Mouse (Mus musculus): ENCODE measurements at regions not wholly inside any gene's neighbourhood (a gene's known extent, or its start where the extent isn't known, plus 50 kb on each side); places are given as distances from the start of the nearest gene placed in this dataset.
"Not testable (repeated sequence)": the region's sequence is repeated elsewhere in the genome, so short reads cannot be mapped to it uniquely, and the experiment has no call there.

DNA sequence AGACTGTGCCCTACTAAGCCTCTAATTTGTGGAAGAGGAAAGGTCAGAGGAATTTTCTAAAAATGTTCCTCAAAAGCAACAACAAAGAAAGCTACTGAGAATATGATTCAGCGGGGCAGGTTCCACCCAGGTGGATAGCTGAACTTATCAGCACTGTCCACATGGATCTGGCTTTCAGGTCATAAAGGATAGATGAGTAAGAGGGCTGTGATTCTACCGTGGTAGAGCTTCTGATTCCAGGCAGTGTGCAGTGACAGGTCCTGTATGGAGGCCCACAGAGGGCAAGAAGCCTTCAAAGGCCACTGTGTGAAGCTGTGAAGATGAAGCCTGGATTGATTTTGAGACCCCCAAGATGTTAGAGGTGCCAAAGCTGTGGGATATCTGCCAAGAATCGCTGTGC, 51.8 kb downstream of the Teddm3 start:
- not testable (repeated sequence) for ATAC-seq (ENCODE audit: low FRiP score); H3K4me2 ChIP-seq (replicated peaks); DNase-seq (ENCODE audit: low spot score); H3K27ac ChIP-seq; H3K4me1 ChIP-seq (replicated peaks; ENCODE audit: control insufficient read depth, insufficient read depth, low read length); H3K9me3 ChIP-seq (ENCODE audit: control insufficient read depth, low read length); H3K9ac ChIP-seq; H3K27me3 ChIP-seq (ENCODE audit: control insufficient read depth, insufficient read depth, low read length); H3K4me3 ChIP-seq (replicated peaks; ENCODE audit: low read length); H3K36me3 ChIP-seq (replicated peaks; ENCODE audit: control insufficient read depth, insufficient read depth)
- WGBS, result 88% methylated on average over 3 of the region's 3 CpGs

DNA sequence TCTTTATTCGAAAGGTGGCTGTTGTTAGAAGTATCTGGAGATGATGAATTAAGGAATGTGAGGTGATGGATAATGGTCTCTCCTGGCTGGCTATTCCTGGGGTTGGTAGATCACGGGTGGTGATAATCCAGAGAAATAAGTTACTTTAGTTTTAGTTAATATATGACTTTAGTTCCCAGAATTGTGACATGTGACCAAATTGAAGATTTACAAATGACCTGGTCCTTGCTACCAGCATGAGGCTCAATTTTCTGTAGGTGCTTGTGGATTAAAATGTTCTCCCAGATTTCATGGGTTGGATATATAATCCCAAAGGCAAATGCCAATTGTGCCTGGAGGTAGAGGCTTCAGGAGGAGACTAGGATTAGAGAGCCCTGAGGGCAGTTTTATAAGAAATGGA, 53.7 kb downstream of the Teddm3 start:
- H3K4me2 ChIP-seq (replicated peaks); DNase-seq (ENCODE audit: low spot score); H3K9ac ChIP-seq; H3K9me3 ChIP-seq (ENCODE audit: control insufficient read depth, low read length); ATAC-seq (ENCODE audit: low FRiP score); H3K27me3 ChIP-seq (ENCODE audit: control insufficient read depth, insufficient read depth, low read length); H3K4me3 ChIP-seq (replicated peaks; ENCODE audit: low read length); H3K36me3 ChIP-seq (replicated peaks; ENCODE audit: control insufficient read depth, insufficient read depth); H3K4me1 ChIP-seq (replicated peaks; ENCODE audit: control insufficient read depth, insufficient read depth, low read length); H3K27ac ChIP-seq: not testable (repeated sequence)
- WGBS, result 89% methylated on average over 2 of the region's 2 CpGs

DNA sequence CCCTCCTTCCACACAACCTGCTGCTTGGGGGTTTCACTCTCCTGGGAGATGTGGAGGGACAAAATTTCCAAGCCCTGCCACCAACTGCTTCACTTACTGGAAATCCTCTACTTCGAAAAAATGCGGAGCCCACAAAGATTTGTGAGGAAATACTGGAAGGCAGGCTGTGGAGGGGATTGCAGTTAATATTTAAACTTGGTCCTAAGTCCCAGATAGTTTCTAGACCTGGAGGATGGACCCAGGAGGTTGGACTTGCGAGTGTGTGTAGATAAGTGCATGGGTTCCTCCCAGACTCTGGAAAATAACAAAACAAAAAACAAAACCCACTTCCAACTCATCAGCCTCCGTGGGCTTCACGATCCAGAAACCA, 79.0 kb downstream of the Teddm3 start:
- no peaks in the 10 kb centered on the region for H3K4me1 ChIP-seq (replicated peaks; ENCODE audit: control insufficient read depth, insufficient read depth, low read length)
- no peak overlapping the region for H3K9ac ChIP-seq
- no peak overlapping the region for H3K4me3 ChIP-seq (replicated peaks; ENCODE audit: low read length)
- H3K27ac ChIP-seq, result no peak overlapping the region
- H3K4me2 ChIP-seq (replicated peaks), result no peak overlapping the region
- no peaks in the 10 kb centered on the region for H3K9me3 ChIP-seq (ENCODE audit: control insufficient read depth, low read length)
- 74% methylated on average over 5 of the region's 5 CpGs for WGBS
- ATAC-seq (ENCODE audit: low FRiP score), result no peak
- DNase-seq (ENCODE audit: low spot score), result no peak
- no peaks in the 10 kb centered on the region for H3K27me3 ChIP-seq (ENCODE audit: control insufficient read depth, insufficient read depth, low read length)
- H3K36me3 ChIP-seq (replicated peaks; ENCODE audit: control insufficient read depth, insufficient read depth), result no peaks in the 10 kb centered on the region

DNA sequence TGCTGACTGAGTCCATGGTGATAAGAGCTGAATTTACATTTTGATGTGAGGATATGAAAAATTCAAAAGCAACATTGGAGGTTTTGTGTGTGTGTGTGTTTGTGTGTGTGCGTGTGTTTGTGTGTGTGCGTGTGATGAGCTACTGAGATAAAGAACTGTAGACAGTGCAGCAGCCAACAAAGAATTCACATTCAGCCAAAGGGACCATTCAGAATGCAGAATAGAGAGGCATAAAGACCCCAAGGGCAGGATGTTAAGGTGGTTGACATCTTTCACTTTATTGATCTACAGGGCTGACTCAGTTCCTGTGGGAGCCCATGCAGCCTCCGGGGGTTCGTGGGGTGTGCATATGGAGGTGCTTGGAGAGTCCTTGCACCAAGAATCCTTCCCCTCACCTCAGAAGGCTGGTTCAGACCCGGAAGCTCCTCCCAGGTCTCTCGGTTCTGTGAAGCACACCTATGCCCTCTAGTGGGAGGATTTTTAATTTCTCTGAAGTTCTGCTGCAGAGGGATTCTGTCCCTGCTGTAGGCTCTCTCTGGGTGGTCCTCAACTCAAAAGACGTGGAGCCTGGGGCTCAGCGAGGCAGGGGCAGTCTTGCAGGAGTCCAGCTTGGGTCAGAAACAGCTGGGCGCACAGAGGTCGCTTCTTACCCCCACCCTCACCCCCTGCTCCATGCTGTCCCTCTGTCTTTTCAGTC, 79.6 kb downstream of the Teddm3 start:
- H3K4me1 ChIP-seq (replicated peaks; ENCODE audit: control insufficient read depth, insufficient read depth, low read length); H3K9ac ChIP-seq; H3K9me3 ChIP-seq (ENCODE audit: control insufficient read depth, low read length); H3K4me3 ChIP-seq (replicated peaks; ENCODE audit: low read length); DNase-seq (ENCODE audit: low spot score); H3K27ac ChIP-seq; H3K36me3 ChIP-seq (replicated peaks; ENCODE audit: control insufficient read depth, insufficient read depth); H3K27me3 ChIP-seq (ENCODE audit: control insufficient read depth, insufficient read depth, low read length): not testable (repeated sequence)
- WGBS, result 30% methylated on average over 8 of the region's 10 CpGs
- H3K4me2 ChIP-seq (replicated peaks), result 0 out of 2 replicates have a peak overlapping the region, but pooled peaks have one; percentile 24
- peak; percentile 79 for ATAC-seq (ENCODE audit: low FRiP score)

DNA sequence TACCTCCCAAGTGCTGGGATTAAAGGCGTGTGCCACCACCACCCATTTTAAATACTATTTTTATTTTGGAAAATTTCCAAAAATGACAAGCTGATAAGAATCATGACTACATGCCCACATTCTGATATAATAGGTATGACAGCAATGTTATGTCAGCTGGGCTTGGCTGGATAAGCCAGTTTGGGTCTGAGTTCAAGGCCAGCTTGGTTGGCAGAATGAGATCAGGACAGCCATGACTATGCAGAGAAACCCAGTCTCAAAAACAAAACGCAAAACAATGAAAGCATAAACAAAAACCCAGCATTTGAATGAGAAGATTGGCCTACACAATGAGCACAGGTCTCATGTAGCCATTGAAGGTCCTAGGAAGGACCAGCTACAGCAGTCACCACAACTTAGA, 93.6 kb downstream of the Teddm3 start:
- WGBS, result 85% methylated on average over 2 of the region's 2 CpGs
- H3K4me3 ChIP-seq (replicated peaks; ENCODE audit: low read length), result no peak overlapping the region
- no peak for ATAC-seq (ENCODE audit: low FRiP score)
- H3K9me3 ChIP-seq (ENCODE audit: control insufficient read depth, low read length), result no peaks in the 10 kb centered on the region
- no peaks in the 10 kb centered on the region for H3K4me1 ChIP-seq (replicated peaks; ENCODE audit: control insufficient read depth, insufficient read depth, low read length)
- no peaks in the 10 kb centered on the region for H3K36me3 ChIP-seq (replicated peaks; ENCODE audit: control insufficient read depth, insufficient read depth)
- H3K4me2 ChIP-seq (replicated peaks), result no peak overlapping the region
- H3K27ac ChIP-seq, result no peak overlapping the region
- H3K9ac ChIP-seq, result no peak overlapping the region
- H3K27me3 ChIP-seq (ENCODE audit: control insufficient read depth, insufficient read depth, low read length), result no peaks in the 10 kb centered on the region
- no peak for DNase-seq (ENCODE audit: low spot score)

DNA sequence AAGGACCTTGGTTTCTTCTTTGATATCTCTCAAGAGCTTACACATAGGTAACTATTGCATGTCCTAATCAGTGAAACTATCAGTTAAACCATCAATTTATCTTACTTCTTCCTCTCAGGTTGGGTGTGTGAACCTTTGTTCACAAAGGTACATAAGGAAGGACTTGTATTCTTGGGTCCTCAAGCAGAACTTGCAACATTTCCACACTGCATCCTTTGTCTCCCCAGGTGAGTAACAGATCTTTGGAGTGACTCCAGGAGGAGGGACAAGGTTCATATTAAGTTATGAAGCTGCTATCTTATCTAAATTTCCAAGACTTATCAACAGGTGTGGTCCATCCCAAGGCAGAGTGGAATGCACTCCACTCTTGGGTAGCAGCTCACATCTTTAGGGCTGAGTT, 99.0 kb downstream of the Teddm3 start:
- H3K27ac ChIP-seq, result no peak overlapping the region
- no peak overlapping the region for H3K4me2 ChIP-seq (replicated peaks)
- no peak overlapping the region for H3K4me3 ChIP-seq (replicated peaks; ENCODE audit: low read length)
- H3K4me1 ChIP-seq (replicated peaks; ENCODE audit: control insufficient read depth, insufficient read depth, low read length), result no peaks in the 10 kb centered on the region
- ATAC-seq (ENCODE audit: low FRiP score) (no peak), DNase-seq (ENCODE audit: low spot score) (no peak)
- H3K36me3 ChIP-seq (replicated peaks; ENCODE audit: control insufficient read depth, insufficient read depth), result no peaks in the 10 kb centered on the region
- H3K27me3 ChIP-seq (ENCODE audit: control insufficient read depth, insufficient read depth, low read length), result no peaks in the 10 kb centered on the region
- H3K9me3 ChIP-seq (ENCODE audit: control insufficient read depth, low read length), result 0 out of 2 replicates have a peak, but pooled peaks cover 8% of the 10 kb centered on the region
- H3K9ac ChIP-seq, result no peak overlapping the region

DNA sequence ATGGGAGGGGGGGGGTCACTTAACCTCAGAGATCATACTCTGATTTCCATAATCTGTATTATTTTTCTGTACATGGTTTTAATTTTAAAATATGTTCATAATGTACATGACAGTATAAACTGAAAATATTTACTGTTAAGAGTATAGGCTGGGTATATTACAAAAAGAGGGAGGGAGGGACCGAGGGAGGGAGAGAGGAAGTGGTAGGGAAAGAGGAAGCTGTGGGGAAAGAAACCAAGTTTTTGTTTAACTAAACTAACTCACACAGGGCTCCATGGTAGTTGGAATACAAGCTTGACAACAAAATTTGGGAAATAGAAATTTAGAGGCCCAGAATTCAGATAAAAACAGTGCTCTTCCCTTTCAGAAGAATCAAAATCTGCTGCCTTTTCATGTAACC, 131.7 kb downstream of the Teddm3 start:
- not testable (repeated sequence) for DNase-seq (ENCODE audit: low spot score); H3K4me2 ChIP-seq (replicated peaks); H3K4me1 ChIP-seq (replicated peaks; ENCODE audit: control insufficient read depth, insufficient read depth, low read length); H3K27me3 ChIP-seq (ENCODE audit: control insufficient read depth, insufficient read depth, low read length); H3K9me3 ChIP-seq (ENCODE audit: control insufficient read depth, low read length); H3K27ac ChIP-seq; H3K9ac ChIP-seq; H3K36me3 ChIP-seq (replicated peaks; ENCODE audit: control insufficient read depth, insufficient read depth); ATAC-seq (ENCODE audit: low FRiP score); H3K4me3 ChIP-seq (replicated peaks; ENCODE audit: low read length)
- WGBS, result 90% methylated on average over 1 of the region's 1 CpGs

DNA sequence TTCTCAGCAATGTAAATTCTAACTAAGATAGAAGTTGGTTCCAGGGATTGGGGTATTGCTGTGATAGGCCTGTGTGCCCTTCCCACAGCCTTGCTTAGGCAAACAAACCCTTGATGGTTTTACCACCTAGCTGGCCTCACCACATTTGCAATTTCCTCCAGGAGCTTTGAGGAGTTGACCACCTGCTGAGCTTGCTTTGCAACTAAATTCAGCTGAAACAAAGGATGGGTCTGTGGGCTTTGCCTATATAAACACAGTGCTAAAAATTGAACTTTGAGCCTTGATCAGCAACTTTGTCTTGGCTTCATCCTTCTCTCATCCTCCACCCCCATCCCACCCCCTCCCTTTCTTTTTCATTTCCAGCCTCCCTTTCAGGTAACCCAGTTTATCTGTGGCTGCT, 148.9 kb downstream of the Teddm3 start:
- ATAC-seq (ENCODE audit: low FRiP score), result no peak
- H3K4me3 ChIP-seq (replicated peaks; ENCODE audit: low read length), result no peak overlapping the region
- no peaks in the 10 kb centered on the region for H3K36me3 ChIP-seq (replicated peaks; ENCODE audit: control insufficient read depth, insufficient read depth)
- peaks cover 3% of the 10 kb centered on the region; the same call in 1 of the 2 replicates for H3K9me3 ChIP-seq (ENCODE audit: control insufficient read depth, low read length)
- H3K4me2 ChIP-seq (replicated peaks), result no peak overlapping the region
- no peaks in the 10 kb centered on the region for H3K4me1 ChIP-seq (replicated peaks; ENCODE audit: control insufficient read depth, insufficient read depth, low read length)
- DNase-seq (ENCODE audit: low spot score), result no peak
- H3K9ac ChIP-seq, result no peak overlapping the region
- no peaks in the 10 kb centered on the region for H3K27me3 ChIP-seq (ENCODE audit: control insufficient read depth, insufficient read depth, low read length)
- H3K27ac ChIP-seq, result no peak overlapping the region

DNA sequence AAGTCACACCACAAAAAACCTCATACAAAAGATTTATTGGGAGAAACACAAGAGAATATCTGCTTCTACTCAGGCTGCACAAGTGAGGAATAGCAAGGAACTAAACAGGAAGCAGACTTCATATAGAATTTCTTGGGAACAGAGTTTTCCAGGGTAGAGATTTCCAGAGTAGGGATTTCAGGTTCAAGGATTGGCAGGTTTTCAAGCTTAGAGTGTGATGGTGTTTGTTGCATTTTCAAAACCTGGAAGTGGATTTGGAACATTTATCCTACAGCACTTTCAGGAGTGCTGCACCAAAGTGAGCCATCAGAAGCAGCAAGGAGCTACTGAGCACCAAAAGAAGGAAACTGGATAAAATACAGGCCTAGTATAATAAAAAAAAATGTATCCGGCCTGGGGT, 152.7 kb downstream of the Teddm3 start:
- Histone ChIP-seq H3K27ac (no peak overlapping the region), H3K9me3 (ENCODE audit: control insufficient read depth, low read length) (peaks cover 3% of the 10 kb centered on the region; the same call in 1 of the 2 replicates), H3K36me3 (replicated peaks; ENCODE audit: control insufficient read depth, insufficient read depth) (no peaks in the 10 kb centered on the region), H3K27me3 (ENCODE audit: control insufficient read depth, insufficient read depth, low read length) (no peaks in the 10 kb centered on the region), H3K4me3 (replicated peaks; ENCODE audit: low read length) (no peak overlapping the region), H3K4me1 (replicated peaks; ENCODE audit: control insufficient read depth, insufficient read depth, low read length) (no peaks in the 10 kb centered on the region), H3K9ac (no peak overlapping the region), H3K4me2 (replicated peaks) (no peak overlapping the region)
- ATAC-seq (ENCODE audit: low FRiP score), result no peak
- no peak for DNase-seq (ENCODE audit: low spot score)
- 87% methylated on average over 1 of the region's 1 CpGs for WGBS

DNA sequence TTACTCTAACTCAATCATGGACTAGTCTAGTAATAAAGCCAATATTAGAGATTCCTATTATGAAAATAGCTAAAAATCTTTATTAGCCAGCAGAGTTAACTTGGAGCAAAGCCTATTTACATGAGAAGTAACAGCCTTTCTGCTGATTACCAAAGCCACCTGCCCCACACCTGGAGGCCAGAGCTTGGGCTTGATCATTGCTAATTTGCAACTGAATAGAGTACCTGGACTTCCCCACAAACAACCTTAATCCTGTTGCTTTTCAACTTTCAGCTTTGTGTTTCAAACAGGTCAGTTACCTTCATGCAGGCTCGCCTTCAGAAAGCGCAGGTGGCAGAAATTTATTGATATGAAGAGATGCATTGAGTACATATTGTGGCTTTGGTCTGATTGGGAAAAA, 163.3 kb downstream of the Teddm3 start:
- Histone ChIP-seq H3K27me3 (ENCODE audit: control insufficient read depth, insufficient read depth, low read length) (no peaks in the 10 kb centered on the region), H3K27ac (no peak overlapping the region), H3K36me3 (replicated peaks; ENCODE audit: control insufficient read depth, insufficient read depth) (no peaks in the 10 kb centered on the region), H3K4me2 (replicated peaks) (no peak overlapping the region), H3K9ac (no peak overlapping the region), H3K4me3 (replicated peaks; ENCODE audit: low read length) (no peak overlapping the region), H3K4me1 (replicated peaks; ENCODE audit: control insufficient read depth, insufficient read depth, low read length) (no peaks in the 10 kb centered on the region), H3K9me3 (ENCODE audit: control insufficient read depth, low read length) (0 out of 2 replicates have a peak, but pooled peaks cover 7% of the 10 kb centered on the region)
- WGBS, result 99% methylated on average over 2 of the region's 2 CpGs
- ATAC-seq (ENCODE audit: low FRiP score) (no peak), DNase-seq (ENCODE audit: low spot score) (no peak)
